Mouse (Mus musculus) adrenal gland, postnatal 4 days (tissue): Measurements from ENCODE around the gene Apba1. TPM values are rescaled to one million over a fixed set of nuclear protein-coding genes. Genes with fewer than 3 reads are reported as not detected.

Source experiments
- DNase-seq, 2 experiments: peaks; one replicate each; pipeline ENCODE4 v3.0.0; 2021 to 2022; ENCODE audit warnings: low spot score in 2 of 2, mixed read lengths in 2 of 2
- total RNA-seq, 2 experiments: library from RNA; stranded (reverse); gene quantifications; 2 replicates each; pipeline ENCODE4 v1.2.3; 2021

The Apba1 gene
- total RNA-seq, 2 experiments from 2014 or later = 11.3 to 14.7 TPM

DNA sequence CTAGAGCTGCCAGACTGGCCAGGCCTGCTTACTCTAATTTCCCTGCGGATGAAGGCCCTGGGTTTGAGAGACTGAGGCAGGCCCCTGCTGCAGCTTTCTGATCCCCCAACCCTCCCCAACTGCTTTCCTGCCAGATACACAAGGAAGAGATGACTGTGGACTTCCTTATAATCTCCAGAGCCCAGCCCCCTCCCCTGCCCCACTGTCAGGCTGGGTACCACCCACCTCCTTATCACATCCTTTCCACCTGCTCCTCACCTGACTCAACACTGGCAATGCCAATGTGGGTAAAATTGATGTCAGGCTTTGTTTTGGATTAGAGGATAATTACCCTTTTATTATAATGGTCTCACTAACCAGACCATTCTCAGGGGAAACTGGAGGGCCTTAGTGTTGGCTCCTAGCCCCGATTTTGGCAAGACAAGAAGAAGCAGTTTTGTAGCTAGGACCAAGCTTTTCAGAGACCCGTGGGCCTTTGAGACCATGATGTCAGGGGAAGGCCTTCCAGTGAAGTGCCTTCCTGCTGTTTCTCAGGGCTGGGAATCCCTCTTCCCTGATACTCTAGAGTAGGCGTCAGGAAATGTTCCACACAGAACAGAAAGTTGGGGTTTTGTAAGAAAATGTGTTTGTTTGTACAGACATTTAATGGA is 44.7 kb downstream of the Apba1 start:
- no peak for DNase-seq

DNA sequence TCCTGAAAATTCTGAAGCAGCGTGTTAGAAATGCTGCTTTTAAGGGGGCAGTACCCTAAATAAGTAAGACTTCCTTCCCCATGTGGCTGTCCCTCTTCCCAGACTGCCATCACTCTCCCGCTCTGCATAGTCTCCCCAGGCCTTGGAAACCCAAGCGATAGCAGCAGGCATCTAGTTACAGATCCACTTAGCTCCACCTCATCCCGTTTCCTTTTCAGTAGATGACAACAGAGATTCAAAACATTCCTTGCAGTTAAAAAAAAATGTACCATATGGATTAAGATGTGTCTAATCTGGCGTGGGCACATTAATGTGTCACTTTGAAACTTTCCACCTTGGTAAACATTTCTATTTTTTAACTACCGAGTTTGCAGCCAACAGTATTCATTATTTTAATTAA is 48.1 kb downstream of the Apba1 start:
- DNase-seq = no peak

DNA sequence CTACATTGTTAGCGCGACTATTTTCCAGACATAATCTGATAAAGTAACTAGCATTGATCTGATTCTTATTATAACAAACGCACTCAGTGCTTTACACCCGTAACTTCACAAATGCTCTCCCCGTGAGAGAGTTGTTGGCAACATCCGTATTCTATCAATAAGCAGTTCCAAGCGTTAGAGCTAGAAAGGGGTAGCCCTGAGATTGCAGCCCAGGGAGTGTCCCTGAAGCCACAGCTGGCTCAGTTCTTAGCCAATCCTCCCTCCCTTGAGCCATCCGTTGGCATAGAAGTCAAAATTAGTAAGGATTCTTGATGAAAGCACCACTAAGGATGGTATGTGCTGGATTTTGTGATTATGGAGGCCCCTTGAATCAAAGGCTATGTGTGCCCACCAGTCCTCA is 48.7 kb downstream of the Apba1 start:
- no peak for DNase-seq

DNA sequence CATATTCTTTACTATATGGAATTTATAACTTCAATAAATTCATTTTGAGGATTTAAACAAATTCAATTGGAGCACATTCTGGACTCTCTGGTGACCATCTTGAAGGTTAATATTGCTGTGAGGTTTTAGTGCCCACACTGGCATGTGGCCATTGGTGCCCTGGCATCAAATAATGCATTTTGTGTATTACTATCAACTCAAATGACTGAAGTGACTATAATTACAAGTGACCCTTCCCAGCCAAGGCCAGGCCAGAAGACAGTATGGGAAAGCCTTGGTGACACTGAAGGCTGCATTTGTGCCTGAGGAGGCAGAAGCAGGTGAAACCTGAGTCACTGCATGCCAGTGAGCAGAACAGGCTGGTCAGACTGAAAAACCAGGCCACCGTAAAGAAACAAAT is 50.5 kb downstream of the Apba1 start:
- DNase-seq = no peak

DNA sequence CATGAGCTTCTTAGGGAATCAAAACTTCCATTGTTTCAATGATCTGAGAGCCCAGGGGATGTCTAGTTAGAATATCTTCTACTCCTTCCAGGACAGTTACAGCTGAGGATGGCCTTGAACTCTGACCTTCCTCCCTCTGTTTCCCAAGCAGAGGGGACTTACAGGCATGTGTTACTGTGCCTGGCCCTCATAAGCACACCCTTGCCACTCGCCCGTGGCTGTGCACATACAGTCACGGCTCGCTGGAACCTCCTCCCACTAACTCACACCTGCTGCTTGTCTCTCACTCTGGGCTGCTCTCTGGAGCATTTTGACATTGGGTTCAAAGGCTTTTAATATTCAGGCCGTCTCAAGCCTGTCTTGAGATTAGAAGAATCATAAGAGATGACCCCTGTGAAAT is 51.8 kb downstream of the Apba1 start:
- no peak for DNase-seq

DNA sequence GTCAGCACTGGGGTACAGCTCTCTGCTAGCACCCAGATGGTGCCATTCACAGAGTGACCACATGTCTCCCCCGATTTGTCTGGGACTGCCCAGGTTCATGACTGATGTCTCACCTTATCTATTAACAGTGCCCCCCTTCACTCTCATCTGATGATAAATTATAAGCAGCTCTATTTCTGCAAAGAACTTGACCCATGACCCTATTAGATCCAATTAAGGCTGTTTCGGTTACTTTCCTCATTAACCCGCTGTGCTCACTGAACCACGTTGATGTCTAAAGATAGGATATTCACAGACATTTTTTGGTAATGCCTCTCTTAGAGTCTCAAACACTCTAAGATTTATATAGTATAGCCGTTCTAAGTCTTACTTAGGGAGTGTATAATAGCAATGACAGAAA is 52.3 kb downstream of the Apba1 start:
- DNase-seq = no peak

DNA sequence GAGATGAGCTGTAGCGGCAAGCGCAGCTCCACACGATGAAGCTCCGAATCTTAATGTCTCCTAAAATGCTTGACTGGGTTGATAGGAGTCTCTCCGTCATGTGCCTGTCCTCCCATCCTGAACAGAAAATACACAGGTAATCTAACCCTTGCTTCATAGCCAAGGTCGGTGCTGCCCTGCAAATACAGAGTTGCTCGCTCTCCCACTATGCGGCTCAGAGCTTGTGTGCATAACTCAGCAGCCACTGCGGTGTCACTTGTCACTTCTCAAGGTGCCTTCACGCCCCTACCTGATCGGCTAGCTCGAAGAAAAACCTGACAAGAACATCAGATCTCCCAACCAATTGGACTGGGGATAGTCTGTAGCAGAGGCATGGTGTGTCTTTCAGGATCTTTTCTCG is 58.1 kb downstream of the Apba1 start:
- DNase-seq = no peak

DNA sequence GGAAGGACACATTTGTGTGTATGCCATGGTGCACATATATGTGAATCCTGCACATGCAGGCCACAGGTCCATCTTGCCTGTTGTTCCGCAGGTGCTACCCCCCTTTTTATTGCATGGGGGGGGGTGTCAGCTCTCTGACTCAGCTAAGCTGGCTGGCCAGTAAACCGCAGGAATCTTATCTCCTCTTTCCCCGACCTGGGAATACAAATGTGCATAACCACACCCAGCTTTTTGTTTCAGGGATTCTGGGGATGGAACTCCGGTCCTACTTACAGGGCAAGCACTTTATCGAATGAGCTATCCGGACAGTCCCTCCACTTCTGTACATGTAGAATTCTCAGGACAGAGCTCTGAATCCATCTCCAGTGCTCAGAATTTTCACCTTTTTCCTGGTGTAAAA is 58.5 kb downstream of the Apba1 start:
- no peak for DNase-seq

DNA sequence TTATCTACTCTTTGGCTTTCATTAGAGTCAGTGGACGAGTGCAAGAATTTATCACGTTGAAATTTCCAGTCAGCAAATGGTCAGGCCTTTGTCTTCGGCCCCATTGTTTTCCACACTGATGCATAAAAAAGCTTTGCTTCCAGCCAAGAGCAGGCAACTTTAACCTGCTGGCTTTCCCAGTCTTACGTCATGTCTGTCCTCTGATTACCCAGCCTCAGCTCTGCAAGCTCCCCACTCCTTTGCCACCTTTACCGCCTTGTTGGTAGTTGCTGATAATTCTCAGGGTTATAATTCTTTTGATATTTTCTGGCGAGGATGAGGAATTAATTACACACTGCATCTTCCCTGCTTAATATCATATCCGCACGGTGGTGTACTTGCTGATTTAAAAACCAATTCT is 61.2 kb downstream of the Apba1 start:
- no peak for DNase-seq

DNA sequence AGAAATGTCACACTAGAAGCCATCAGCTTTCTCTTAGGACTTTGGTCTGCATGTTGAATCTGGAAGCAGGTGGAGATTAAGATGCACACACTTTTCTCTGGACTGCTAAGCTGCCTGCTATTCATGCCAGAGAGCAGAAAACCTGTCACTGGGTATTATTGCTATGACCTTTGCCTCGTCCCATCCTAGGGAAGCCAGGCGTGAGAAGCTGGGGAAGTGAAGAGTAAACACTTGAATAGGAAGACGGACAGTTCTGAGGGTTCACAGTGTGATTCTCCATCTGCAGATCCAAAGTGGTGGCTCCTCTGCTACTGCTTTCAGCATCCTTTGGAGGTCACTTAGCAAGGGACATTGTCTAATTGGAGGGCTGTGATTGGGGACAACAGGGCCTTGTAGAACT is 63.8 kb downstream of the Apba1 start:
- no peak for DNase-seq

DNA sequence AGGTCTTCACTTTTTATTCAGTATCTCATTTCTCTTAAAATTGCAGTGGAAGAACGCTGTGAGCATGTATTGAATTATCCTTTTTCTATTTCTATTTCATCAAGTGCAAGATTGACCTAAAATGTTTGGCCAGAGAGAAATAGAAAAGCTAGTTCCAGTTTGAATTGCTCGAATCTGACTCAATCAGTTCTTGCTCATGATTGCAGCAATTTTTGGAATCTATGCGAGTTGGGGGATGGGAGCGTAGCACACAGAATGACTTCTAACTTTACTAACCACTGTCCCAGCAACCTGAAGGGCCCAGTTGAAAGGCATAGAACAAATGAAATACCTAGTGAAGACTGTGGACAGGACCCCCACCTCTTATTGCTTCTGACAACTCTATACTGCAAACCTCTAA is 64.8 kb downstream of the Apba1 start:
- no peak for DNase-seq

DNA sequence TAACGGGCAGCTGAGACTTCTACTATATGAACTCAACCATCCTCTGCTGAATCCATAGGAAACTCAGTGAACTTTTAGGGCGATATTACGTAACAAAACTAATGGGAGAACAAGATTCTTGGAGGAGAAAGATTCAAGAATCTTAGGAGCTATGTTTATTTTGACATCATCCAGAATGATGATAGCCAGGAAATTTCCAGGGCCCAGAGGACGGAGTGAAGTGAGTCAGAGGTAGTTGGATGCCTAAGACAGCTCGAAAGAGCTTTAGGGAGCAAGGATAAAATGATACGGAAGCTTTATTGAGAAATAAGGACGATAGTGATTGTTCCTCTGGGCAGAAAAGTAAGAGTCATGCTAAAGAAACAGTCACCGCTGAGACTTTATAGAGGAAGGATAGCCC is 67.6 kb downstream of the Apba1 start:
- no peak for DNase-seq

DNA sequence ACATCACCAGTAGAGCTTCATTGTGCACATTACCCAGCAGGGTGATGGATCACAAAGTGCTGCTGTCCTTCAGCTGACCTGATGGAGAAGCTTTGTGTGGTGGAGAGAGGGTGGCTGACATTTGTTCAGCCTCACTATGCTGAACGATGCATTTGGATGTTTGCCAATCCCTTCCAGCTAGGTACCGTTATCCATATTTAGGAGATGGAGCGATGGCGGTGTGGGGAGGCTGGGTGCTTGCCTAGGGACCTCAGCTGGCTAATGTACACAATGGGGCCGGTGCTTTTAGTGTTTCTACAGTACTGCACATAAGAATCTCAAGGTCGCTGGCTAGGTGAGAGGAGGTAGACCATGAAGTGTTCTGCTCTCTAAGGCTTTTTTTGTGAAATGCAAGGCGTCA is 72.1 kb downstream of the Apba1 start:
- DNase-seq = no peak

DNA sequence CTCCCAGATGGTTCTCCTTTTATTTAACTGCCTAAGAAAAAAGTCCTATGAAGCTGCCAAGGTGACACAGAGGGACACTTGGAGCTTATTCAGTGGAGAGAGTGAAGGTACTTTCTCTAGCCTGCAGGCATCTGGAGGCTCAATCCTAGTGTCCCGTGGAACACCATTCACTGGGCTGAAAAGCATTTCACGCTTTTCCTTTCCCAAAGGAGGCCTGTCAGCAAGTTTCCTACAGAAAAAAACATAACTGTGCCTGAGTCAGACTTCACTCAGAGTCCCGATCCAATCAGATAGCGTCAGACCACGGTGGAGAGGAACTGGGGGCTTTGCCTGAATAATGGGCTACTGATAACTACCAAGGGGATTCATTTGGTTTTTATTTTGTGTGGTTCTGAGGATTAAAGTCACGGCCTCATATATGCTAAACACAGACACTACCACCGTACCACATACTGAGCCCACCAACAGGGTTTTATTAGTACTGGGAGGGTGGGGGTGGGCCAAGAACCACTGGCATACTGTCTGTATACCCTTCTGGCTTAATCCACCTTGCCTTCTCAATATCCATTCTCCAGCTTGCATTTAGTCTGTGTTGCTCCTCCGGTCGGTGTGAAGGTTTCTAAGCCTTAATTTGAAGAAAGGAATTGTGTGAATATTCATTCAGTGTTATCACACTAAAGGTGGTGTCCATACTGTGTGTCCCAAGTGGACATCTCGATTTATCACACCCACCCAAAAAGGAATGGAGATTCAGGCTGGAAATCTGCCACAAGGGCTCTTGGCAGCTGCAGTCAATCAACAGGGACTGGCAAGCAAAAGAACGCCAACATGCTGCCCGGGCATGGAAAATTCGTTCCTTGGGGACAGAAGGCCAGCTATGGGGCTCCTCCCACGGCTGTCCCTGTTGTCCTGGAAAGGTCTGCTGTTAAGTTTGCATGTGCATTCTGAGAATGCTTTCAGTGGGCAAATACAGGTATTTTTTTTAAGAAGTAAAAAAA is 75.3 kb downstream of the Apba1 start:
- no peak for DNase-seq

DNA sequence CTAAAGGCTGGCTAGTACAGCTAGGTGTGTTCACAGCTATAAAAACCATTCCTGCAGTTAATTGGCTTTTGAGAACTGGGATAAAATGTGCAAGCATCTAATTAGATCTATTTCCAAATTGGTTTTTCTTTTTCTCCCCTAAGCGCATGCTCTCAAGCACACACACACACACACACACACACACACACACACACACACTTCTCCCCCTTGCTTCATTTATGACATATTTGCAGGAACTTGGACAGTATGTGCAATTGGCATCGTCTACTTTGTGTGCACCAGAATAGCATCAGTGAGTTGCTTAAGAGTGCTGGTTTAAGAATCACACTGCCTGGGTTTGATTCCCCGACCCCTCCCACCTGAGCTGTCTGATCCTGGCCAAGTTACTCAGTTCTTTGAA is 76.0 kb downstream of the Apba1 start:
- no peak for DNase-seq

DNA sequence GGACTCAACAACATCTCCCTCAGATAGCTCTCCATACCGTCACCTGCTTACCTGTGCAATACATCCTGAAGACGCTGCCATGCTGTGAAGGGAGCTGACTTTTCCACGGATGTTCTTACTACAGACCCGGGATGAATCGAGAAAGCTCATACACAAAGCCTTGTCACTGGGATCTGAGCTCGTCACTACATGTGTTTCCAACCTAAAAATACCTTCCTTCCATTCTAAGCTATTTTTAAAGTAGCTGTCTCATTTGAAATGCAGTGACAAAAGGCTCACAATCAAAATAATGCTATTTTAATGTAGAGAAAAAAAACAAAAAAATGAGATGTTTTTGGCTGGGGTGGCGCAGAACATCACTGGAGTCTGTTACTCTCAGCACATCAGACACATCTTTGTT is 97.1 kb downstream of the Apba1 start:
- no peak for DNase-seq

DNA sequence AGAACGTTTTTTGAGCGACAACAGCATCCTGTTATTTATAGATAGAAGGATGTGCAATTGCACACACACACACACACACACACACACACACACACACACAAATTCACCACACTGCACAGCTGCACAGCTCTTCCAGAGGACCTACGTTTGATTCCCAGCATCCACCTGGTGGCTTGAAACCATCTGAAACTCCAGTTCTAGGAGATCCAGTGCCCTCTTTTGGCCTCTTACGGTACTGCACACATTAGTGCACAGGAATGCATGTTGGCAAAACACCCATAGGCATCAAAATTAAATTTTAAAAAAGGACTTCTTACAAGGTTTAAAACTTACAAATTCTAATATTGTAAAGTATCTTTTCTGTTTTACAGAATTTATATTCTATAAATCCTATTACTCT is 99.4 kb downstream of the Apba1 start:
- DNase-seq = no peak

DNA sequence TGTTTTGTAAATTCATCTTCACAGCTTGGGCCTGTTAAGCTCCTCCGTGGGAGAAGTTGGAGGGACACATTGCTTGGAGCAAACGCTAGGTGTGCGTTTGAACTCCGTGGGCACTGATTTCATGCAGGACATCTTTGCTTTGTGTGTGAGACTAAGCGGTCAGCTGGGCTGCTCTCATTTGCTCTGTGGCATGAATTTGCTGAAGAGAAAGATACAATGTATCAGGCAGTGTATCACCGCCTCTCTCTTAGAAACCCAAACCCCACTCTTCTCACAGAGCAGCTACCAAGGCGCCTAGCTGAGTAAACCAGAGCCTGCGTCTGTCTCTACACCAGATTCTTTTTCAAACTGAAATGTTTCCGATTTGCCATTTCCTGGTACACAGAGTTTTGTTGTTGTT is 100.1 kb downstream of the Apba1 start:
- DNase-seq = no peak

DNA sequence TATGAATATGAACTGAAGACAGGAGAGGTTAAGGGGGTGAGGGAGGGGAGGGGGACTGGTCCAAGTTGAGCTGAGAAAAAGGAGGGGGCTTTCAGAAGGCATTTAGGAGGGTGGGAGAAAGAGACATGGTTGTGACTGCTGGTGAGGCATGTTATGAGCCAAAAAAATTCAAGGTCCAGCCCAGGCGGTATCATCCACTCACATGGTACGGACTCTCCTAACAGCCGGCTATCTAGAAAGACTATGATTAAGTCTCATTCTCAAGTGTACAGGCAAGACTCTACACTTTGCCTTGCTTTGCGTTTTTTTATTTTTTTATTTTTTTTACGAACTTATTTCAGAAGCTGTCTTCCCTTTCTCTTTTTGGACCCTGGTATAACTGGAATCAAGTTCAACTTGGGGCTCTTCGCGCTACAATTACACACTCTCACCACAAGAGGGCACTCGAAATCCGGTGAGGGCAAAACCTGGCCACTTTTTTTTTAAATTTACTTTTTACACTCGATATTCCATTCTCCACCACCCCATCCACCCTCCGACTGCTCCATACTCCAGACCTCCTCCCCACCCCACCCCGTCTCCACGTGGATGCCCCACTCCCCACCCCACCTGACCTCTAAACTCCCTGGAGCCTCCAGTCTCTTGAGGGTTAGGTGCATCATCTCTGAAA is 101.6 kb downstream of the Apba1 start:
- DNase-seq = no peak

DNA sequence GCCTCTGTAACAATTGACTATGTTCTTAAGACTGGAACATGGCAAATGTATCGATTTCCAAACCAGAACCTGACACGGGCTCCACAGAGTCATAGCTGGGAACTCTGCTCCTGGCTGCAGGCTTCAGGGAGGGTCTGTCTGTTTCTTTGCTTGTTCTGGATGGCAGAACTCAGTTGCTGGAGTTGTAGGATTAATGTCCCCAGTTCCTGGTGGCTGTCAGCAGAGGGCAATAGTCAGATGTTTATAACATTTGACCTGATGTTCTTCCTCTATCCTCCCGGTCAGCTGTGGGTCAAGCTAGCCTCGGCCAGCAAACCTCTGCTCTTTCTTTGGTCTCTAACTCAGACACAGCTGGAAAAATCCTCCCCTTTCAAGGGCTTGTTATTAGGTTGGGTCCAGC is 104.0 kb downstream of the Apba1 start:
- DNase-seq = no peak

DNA sequence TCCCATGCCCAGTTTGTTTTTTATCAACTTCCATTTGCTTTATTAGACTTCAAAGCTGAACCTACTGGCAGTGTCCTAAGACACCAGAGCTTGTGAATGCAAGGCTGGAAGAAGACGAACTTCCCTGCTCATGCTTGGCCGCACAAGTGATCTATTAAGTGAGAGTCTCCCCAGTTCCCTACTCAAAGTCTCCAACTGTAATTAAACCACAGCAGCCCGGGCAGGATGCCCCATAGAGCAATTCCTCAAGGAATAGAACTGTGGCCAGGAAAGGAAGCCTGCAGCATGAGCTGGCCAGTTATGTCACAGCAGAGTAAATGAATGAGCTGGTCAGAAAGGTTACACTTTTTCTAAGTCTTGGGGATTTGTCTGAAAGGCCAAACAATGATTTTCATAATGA is 105.3 kb downstream of the Apba1 start:
- no peak for DNase-seq

DNA sequence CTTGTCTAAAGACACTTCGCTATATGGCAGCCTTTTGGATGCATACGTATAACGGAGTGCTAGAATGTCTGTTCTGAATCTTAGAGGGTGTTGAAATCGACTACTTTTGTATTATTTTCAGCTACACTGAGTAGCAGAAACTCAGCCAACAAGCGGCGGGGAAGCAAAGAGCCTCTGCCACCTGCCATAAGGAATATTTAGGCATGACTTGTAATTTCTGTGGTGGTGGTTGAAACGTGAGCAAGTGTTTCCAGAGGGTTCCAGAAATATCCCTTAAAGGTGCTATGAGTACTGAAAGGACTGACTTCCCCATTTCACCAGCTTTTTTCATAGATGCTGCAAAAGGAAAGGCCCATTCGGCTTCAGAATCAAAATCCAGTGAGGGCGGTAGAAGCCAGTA is 107.4 kb downstream of the Apba1 start:
- DNase-seq = no peak
